Mouse (Mus musculus) cerebellum, adult 9-11 months (tissue): Measurements from ENCODE around the gene Il34.

ENCODE experiments used
- DNase-seq: peaks from one replicate; pipeline ENCODE4 v3.0.0; 2022

The Il34 gene

GRCm38 (mm10) chr8:110805669-110806068, at the start of gene Il34:
Il34 (minus strand) TSS chr8:110805924.
- DNase-seq, result no peak

GRCm38 (mm10) chr8:110851186-110851585, 45.5 kb upstream of the Il34 start:
- DNase-seq, result no peak

GRCm38 (mm10) chr8:110847645-110848495, 42.1 kb upstream of the Il34 start:
- DNase-seq, result peak; percentile 11

GRCm38 (mm10) chr8:110847171-110847549, 41.4 kb upstream of the Il34 start:
- no peak for DNase-seq

GRCm38 (mm10) chr8:110846405-110847170, 40.9 kb upstream of the Il34 start, which contains the start of the genes Cog4 and Sf3b3:
Cog4 (plus strand) TSS chr8:110846600.
Sf3b3 (minus strand) TSS chr8:110846787.
- peak; percentile 89 for DNase-seq

- DNase-seq, result no peak
Observed at GRCm38 (mm10) chr8:110845821-110846404, 40.2 kb upstream of the Il34 start.

- DNase-seq, result no peak
Observed at GRCm38 (mm10) chr8:110844941-110845340, 39.2 kb upstream of the Il34 start.

GRCm38 (mm10) chr8:110843207-110843606, 37.5 kb upstream of the Il34 start:
- DNase-seq, result no peak

GRCm38 (mm10) chr8:110842012-110842574, 36.4 kb upstream of the Il34 start:
- no peak for DNase-seq

- DNase-seq, result no peak
Observed at GRCm38 (mm10) chr8:110831956-110832355, 26.2 kb upstream of the Il34 start.

- DNase-seq, result no peak
Observed at GRCm38 (mm10) chr8:110828511-110828910, 22.8 kb upstream of the Il34 start.

- DNase-seq, result no peak
Observed at GRCm38 (mm10) chr8:110824861-110825260, 19.1 kb upstream of the Il34 start.

GRCm38 (mm10) chr8:110821960-110822359, 16.2 kb upstream of the Il34 start:
- no peak for DNase-seq

GRCm38 (mm10) chr8:110820257-110820656, 14.5 kb upstream of the Il34 start:
- DNase-seq, result no peak

GRCm38 (mm10) chr8:110818593-110818992, 12.9 kb upstream of the Il34 start:
- no peak for DNase-seq

GRCm38 (mm10) chr8:110816990-110817389, 11.3 kb upstream of the Il34 start:
- DNase-seq, result no peak

GRCm38 (mm10) chr8:110815308-110815707, 9.6 kb upstream of the Il34 start:
- DNase-seq, result no peak

- DNase-seq, result no peak
Observed at GRCm38 (mm10) chr8:110813081-110813812, 7.5 kb upstream of the Il34 start.

- no peak for DNase-seq
Observed at GRCm38 (mm10) chr8:110812349-110813080, 6.8 kb upstream of the Il34 start.

- no peak for DNase-seq
Observed at GRCm38 (mm10) chr8:110811793-110812192, 6.1 kb upstream of the Il34 start.

GRCm38 (mm10) chr8:110811116-110811515, 5.4 kb upstream of the Il34 start:
- DNase-seq, result no peak
